Mouse (Mus musculus) thymus, adult 2 months (tissue): Measurements from ENCODE around the gene Tut1.
"Not testable (repeated sequence)": the region's sequence is repeated elsewhere in the genome, so short reads cannot be mapped to it uniquely, and the experiment has no call there.

Experiments used
- CTCF ChIP-seq: fragments of 200-500 bp; IDR thresholded peaks from 2 replicates; pipeline ENCODE4 v1.5.1; 2012; ENCODE audit warnings: mild to moderate bottlenecking, control low read depth, low read length, moderate library complexity, borderline replicate concordance; ENCODE audit not compliant: control insufficient read depth, poor library complexity, insufficient read depth; ENCODE audit errors: extremely low read depth
- POLR2A ChIP-seq: fragments of 200-500 bp; IDR thresholded peaks from 2 replicates; pipeline ENCODE4 v1.6.1; 2012; ENCODE audit warnings: mild to moderate bottlenecking, low read length, control low read depth, moderate library complexity; ENCODE audit not compliant: control insufficient read depth, poor library complexity, insufficient read depth; ENCODE audit errors: extremely low read depth

DNA sequence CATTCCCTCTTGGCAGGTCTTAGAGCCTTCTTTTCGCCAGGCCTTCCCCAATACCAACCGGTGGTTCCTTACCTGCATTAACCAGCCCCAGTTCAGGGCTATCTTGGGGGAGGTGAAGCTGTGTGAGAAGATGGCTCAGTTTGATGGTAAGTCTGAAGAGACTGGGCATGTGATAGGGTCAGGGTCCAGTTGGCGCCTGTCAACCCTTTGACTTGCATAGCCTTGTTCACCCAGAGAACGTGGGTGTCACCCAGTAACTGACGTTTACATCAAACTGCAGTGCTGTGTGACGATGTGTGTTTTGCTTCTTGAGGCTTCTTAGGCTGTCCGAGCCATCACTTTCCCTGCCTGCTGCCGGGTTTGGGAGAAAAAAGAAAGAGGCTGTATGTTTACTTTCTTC, 18.8 kb downstream of the Tut1 start:
- not testable (repeated sequence) for TF ChIP-seq CTCF, POLR2A
